Mouse (Mus musculus) megakaryocyte, embryonic 14.5 days (primary cell): Measurements from ENCODE around the gene Adssl1. TPM values are rescaled to one million over a fixed set of nuclear protein-coding genes. Genes with fewer than 3 reads are reported as not detected.

Experiments used
- H3K27me3 ChIP-seq: replicated peaks from 2 replicates; pipeline ENCODE3; 2012; ENCODE audit warnings: inconsistent platforms
- H3K36me3 ChIP-seq: replicated peaks from 2 replicates; pipeline ENCODE3; 2012; ENCODE audit warnings: low read length, inconsistent platforms, mixed read lengths
- H3K4me1 ChIP-seq: 2 replicates; pipeline ENCODE4 v1.6.1; 2012; ENCODE audit warnings: inconsistent platforms
- H3K4me3 ChIP-seq: replicated peaks from 2 replicates; pipeline ENCODE3; 2012; ENCODE audit warnings: moderate library complexity, mild to moderate bottlenecking, inconsistent platforms
- H3K9me3 ChIP-seq: 2 replicates; pipeline ENCODE4 v1.6.1; 2012; ENCODE audit warnings: inconsistent platforms
- FLI1 ChIP-seq: IDR thresholded peaks from 2 replicates; pipeline ENCODE4 v1.6.1; 2012; ENCODE audit warnings: low read length, inconsistent platforms, mixed read lengths
- GATA1 ChIP-seq: IDR thresholded peaks from 3 replicates; pipeline ENCODE4 v1.6.1; 2012; ENCODE audit warnings: mixed read lengths, low read length, inconsistent platforms, borderline replicate concordance
- polyA plus RNA-seq: library from polyadenylated mRNA; stranded (reverse); fragments of >175 nt; gene quantifications from 2 replicates; pipeline ENCODE4 v1.2.3, GENCODE M21; 2012; ENCODE audit warnings: low replicate concordance; ENCODE audit not compliant: insufficient read depth

Adssl1 gene
- polyA plus RNA-seq, 1 experiment = 38.2 TPM

DNA sequence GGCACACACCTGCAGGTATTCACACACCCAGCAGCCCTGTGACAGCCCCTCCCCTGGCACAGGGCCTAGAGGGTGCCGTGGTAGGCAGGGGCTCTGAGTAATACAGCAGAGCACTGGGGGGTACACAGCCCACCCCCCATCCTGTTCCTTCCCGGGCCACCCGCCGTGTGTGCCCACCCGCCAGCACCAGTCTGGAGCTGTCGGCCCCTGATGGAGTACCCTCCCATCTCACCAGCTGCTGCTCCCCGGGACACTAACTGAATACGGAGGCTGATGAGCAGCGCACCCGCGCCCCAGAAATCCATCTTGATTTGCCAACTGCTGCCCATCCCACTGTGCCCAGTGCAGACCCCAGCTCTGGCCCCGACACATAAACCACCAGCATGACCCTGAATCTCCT lies 43.9 kb downstream of the Adssl1 start:
- TF ChIP-seq GATA1 (no peak), FLI1 (no peak)
- peaks cover 99% of the 10 kb centered on the region for H3K36me3 ChIP-seq
- no peaks in the 10 kb centered on the region for H3K9me3 ChIP-seq
- H3K27me3 ChIP-seq = no peaks in the 10 kb centered on the region
- H3K4me3 ChIP-seq = no peak overlapping the region
- peaks cover 35% of the 10 kb centered on the region for H3K4me1 ChIP-seq

DNA sequence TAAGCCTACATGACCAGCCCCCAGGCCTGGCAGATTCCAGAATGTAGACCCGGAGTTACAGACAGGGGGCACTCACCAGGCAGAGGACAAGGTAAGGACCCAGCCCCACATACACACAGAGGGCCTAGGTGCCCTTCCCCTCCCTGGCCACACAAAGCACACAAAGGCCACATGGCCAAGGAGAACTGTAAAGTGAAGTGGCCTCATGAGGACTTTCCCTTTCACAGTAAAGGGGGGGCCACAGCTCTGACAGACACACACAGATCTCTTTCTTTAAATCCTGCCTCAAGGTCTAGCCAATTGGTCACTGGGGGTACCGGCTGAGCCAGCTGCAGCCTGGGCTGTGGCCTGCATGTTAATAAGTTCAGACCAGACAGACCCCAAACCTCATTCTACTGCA lies 44.3 kb downstream of the Adssl1 start:
- Histone ChIP-seq H3K9me3 (no peaks in the 10 kb centered on the region), H3K4me1 (peaks cover 39% of the 10 kb centered on the region), H3K27me3 (no peaks in the 10 kb centered on the region), H3K4me3 (no peak overlapping the region), H3K36me3 (peaks cover 99% of the 10 kb centered on the region)
- TF ChIP-seq FLI1 (no peak), GATA1 (no peak)

DNA sequence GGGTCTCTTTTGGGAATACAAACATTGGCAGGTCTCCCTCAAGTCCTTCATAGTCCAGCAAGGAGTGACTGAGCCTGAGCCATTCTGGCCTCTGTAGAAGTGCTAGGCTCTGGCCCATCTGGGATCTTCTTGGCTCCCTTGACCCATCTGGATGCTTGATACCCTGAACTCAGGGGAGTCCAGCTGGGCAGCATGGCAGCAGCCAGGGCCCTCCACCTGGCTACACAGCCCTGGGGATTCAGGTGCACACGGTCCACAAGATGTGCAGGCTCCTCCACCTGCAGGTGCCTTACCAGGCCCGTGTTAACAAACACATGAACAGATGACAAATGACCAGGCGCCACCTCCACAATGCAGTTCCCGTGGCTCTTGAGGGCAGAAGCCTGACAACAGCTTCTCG lies 44.8 kb downstream of the Adssl1 start:
- H3K36me3 ChIP-seq = peaks cover 99% of the 10 kb centered on the region
- no peaks in the 10 kb centered on the region for H3K9me3 ChIP-seq
- peaks cover 44% of the 10 kb centered on the region for H3K4me1 ChIP-seq
- no peaks in the 10 kb centered on the region for H3K27me3 ChIP-seq
- H3K4me3 ChIP-seq = no peak overlapping the region
- TF ChIP-seq GATA1 = no peak
- TF ChIP-seq FLI1 = no peak

DNA sequence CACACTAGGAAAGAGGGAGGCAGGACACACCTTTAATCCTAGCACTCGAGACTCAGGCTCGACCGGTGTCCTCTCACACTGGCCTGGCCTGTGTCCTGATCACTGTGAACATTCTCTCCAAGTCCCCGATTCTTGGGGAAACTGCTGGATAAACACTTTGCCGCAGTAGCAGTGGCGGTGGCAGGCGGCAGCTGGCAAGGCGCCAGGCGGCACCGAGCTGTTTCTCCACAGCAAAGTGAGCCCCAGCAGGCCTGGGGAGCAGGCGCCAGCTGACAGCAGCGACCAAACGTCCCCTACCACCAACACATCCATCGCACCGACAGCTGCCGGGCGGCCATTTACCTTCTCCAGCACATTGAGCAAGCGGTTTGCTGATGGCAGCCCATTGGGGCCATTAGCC lies 45.6 kb downstream of the Adssl1 start:
- Histone ChIP-seq H3K9me3 (no peaks in the 10 kb centered on the region), H3K4me1 (peaks cover 52% of the 10 kb centered on the region)

DNA sequence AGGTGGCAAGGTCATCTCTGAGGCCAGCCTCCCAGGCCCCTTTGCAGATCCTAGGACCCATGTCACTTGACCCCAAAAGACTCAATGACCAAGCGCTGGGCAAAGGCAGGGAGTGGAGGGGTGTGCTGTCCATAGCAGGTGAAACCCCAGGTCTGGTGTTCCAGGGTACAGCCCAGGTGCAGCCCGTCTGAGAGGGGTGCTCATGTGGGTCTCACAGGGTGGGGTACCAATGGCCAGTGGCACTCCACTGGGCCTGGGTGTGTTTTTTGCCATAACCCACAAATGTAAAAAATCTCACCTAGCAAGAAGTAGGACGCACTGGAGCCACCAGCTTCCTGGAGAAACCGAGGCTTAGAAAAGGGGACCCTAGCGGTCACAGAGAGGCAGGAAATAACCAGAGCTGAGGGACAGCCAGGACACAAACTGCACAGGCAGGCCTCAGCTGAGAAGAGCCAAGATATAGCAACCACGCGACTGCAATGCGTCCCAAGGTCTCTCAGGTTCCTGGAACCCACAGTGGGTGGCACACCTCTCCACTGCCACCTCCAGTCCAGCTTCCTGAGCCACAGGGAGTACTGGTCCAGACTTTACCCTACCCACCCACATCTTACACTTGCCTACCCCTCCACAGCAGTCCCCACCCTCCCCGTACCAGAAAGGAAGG lies 46.2 kb downstream of the Adssl1 start:
- Histone ChIP-seq H3K9me3 (no peaks in the 10 kb centered on the region), H3K36me3 (peaks cover 99% of the 10 kb centered on the region), H3K4me3 (no peak overlapping the region), H3K4me1 (peaks cover 58% of the 10 kb centered on the region), H3K27me3 (no peaks in the 10 kb centered on the region)
- TF ChIP-seq GATA1 = no peak

More for the DNA sequence above, 45.6 kb downstream of the Adssl1 start:
- TF ChIP-seq GATA1 (no peak), FLI1 (no peak)
- Histone ChIP-seq H3K36me3 (peaks cover 99% of the 10 kb centered on the region), H3K4me3 (no peak overlapping the region), H3K27me3 (no peaks in the 10 kb centered on the region)

DNA sequence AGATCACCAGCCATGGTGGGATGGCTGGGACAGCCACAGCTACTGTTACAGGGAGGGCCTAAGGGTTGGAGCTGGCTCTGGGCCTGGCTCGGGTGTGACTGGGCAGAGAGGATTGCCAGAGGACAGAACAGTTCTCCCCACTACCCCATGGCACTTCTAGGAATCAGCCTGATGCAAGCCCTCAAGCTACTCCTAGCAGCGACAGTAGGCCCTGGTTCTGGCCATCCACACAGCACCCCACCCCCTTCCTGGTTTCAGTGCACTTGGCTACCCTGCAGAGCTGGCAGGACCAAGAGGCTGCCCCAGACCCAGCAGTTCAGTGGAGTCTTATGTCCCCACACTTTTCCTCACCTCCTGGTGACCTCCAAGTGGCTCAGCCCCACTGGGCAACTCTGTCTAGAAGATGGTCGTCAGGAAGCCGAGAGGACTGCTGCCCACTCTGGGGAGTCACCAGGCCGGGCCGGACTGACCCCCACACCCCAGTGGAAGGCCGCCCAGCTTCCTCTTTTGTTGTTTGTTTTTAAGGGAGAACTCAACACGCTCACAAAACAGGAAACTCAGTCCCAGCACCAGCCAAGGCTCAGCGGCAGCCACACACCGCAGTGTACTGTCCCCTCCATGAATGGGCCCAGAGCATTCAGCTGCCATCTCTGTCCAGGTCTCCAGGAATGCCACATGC lies 47.9 kb downstream of the Adssl1 start:
- no peak for TF ChIP-seq GATA1
- TF ChIP-seq FLI1 = no peak
- peaks cover 94% of the 10 kb centered on the region for H3K36me3 ChIP-seq
- peaks cover 75% of the 10 kb centered on the region for H3K4me1 ChIP-seq
- peak overlapping the region; percentile 46 for H3K4me3 ChIP-seq
- H3K27me3 ChIP-seq = no peaks in the 10 kb centered on the region
- H3K9me3 ChIP-seq = no peaks in the 10 kb centered on the region

DNA sequence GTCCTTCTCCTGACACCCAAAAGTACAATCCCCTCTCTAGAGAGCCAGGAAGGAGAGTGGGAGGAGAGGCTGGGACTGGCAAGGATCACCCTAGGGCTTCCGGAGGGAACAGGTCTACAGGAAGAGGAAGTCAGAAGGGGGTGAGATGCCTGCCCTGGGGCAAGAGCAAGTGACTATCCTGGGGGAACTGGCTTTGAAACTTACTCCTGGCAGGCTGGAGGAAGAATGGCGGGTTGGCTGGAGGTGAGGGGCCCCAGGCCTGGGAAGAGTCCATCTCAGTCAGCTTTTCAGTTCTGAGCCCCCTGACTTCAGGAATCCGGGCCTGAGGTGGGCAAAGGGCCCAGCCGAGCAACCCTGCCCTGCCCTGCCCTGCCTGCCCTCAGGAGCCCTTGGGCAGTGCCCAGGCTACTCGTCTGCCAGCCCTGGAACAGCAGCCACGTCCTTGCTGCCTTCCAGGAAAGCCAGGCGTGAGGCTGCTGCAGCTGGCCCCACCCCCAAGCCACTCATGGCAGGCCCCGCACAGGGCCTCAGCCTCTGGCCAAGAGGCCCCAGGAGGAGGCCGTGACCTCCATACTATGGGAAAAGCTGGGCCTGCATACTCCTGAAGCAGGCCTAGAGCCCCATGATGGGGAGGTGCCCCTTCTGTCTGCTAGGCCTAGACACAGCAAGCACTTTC lies 51.0 kb downstream of the Adssl1 start:
- Histone ChIP-seq H3K4me3 (peak overlapping the region; percentile 96), H3K4me1 (peaks cover 92% of the 10 kb centered on the region), H3K36me3 (peaks cover 65% of the 10 kb centered on the region), H3K27me3 (no peaks in the 10 kb centered on the region), H3K9me3 (no peaks in the 10 kb centered on the region)
- TF ChIP-seq FLI1 = no peak
- TF ChIP-seq GATA1 = no peak

DNA sequence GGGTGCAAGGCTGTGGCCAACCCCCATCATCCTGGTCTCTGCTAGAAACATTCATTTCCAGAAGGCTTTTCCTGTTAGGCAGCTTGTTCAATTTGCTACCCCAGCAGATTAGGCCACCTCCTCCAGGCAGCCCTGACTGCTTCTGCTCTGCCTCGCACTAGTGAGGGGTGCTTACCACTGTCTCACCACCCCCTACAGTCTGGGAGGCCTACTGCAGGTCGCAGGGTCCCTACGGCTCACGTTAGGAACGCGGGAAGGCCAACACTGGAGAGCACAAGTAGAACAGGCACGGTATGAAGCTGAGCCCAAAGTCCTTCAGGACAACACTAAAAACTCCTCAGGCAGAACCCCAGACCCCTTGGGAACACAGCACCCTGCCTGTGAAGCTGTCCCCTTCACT lies 52.0 kb downstream of the Adssl1 start:
- TF ChIP-seq FLI1 = no peak
- no peak for TF ChIP-seq GATA1
- H3K4me3 ChIP-seq = peak overlapping the region; percentile 96
- peaks cover 54% of the 10 kb centered on the region for H3K36me3 ChIP-seq
- H3K4me1 ChIP-seq = peaks cover 88% of the 10 kb centered on the region
- H3K27me3 ChIP-seq = peaks cover 4% of the 10 kb centered on the region
- H3K9me3 ChIP-seq = no peaks in the 10 kb centered on the region

DNA sequence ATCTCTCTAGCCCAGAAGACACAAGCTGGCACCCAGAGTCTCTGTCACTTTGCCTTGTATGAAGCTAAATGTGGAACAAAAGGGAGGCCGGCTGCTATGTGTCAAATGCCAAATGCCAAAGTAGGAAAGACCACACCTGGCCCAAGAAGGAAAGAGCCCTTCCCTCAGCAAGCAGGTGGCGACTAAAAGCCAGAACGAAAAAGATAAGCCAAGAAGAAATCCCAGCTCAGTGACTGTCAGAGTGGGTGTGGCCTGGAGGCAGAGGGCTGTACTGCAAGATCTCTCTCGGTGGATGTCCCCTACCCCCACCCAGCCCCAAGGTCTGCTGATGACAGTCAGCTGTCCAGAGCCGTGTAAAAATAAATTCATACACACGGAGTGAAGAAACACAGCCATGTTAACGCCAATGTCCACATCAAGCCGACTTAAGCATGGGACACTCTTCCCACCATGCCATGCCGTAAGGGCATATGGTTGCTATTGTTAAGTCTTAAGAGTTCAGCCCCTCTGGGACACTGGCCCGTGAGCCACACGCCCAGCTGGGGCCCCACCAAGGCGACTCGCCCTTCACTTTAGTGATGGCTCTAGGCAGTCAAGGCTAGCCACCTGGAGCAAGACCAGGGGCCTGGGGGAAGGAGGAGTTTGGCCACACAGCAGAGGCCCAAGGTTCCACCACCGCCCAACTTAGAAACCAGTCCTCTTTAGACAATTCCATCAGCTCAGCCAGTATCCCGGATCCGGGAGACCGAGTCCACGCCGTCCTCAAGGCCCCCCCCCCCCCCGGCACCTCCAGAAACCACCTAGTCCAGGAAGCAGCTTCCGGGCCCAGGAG lies 53.1 kb downstream of the Adssl1 start:
- TF ChIP-seq GATA1 = no peak
- H3K27me3 ChIP-seq = peaks cover 15% of the 10 kb centered on the region
- H3K4me3 ChIP-seq = peak overlapping the region; percentile 96
- H3K36me3 ChIP-seq = peaks cover 44% of the 10 kb centered on the region
- H3K9me3 ChIP-seq = no peaks in the 10 kb centered on the region
- peaks cover 79% of the 10 kb centered on the region for H3K4me1 ChIP-seq
